Mouse (Mus musculus): Measurements from ENCODE around the gene Inpp5b.
"Not testable (repeated sequence)": the region's sequence is repeated elsewhere in the genome, so short reads cannot be mapped to it uniquely, and the experiment has no call there.

Gene Inpp5b

GRCm38 (mm10) chr4:124741376-124742343, at the start of gene Inpp5b:
Inpp5b (plus strand) TSS chr4:124741850.
- peak; percentile 58 to 59 for DNase-seq (ENCODE audit: low spot score in 2 of 2)

GRCm38 (mm10) chr4:124692416-124692861, 49.2 kb upstream of the Inpp5b start:
- DNase-seq (ENCODE audit: low spot score in 2 of 2), result no peak

GRCm38 (mm10) chr4:124693135-124693894, 48.3 kb upstream of the Inpp5b start, which contains the start of gene Utp11:
Utp11 (minus strand) TSS chr4:124693600.
- peak; percentile 76 to 79 for DNase-seq (ENCODE audit: low spot score in 2 of 2)

- no peak for DNase-seq (ENCODE audit: low spot score in 2 of 2)
Measured at GRCm38 (mm10) chr4:124694572-124694971, 47.1 kb upstream of the Inpp5b start.

GRCm38 (mm10) chr4:124695786-124696516, 45.7 kb upstream of the Inpp5b start:
- DNase-seq (ENCODE audit: low spot score in 2 of 2), result peak in 1 of 2 experiments; percentile 17

- DNase-seq (ENCODE audit: low spot score in 2 of 2), result no peak
Measured at GRCm38 (mm10) chr4:124699791-124700190, 41.9 kb upstream of the Inpp5b start.

- DNase-seq (ENCODE audit: low spot score in 2 of 2), result peak in 1 of 2 experiments; percentile 48
Measured at GRCm38 (mm10) chr4:124700248-124700971, 41.2 kb upstream of the Inpp5b start, which contains the start of gene Fhl3. Fhl3 (plus strand) TSS chr4:124700701.

- peak in 1 of 2 experiments; percentile 16 for DNase-seq (ENCODE audit: low spot score in 2 of 2)
Measured at GRCm38 (mm10) chr4:124701052-124701845, 40.4 kb upstream of the Inpp5b start.

GRCm38 (mm10) chr4:124701916-124702315, 39.7 kb upstream of the Inpp5b start:
- DNase-seq (ENCODE audit: low spot score in 2 of 2), result no peak

- no peak for DNase-seq (ENCODE audit: low spot score in 2 of 2)
Measured at GRCm38 (mm10) chr4:124703406-124703805, 38.2 kb upstream of the Inpp5b start.

GRCm38 (mm10) chr4:124703881-124704796, 37.5 kb upstream of the Inpp5b start:
- DNase-seq (ENCODE audit: low spot score in 2 of 2), result peak in 1 of 2 experiments; percentile 50

GRCm38 (mm10) chr4:124704797-124705474, 36.7 kb upstream of the Inpp5b start:
- no peak for DNase-seq (ENCODE audit: low spot score in 2 of 2)

- DNase-seq (ENCODE audit: low spot score in 2 of 2), result no peak
Measured at GRCm38 (mm10) chr4:124705661-124706269, 35.9 kb upstream of the Inpp5b start.

- not testable (repeated sequence) for DNase-seq (ENCODE audit: low spot score in 2 of 2)
Measured at GRCm38 (mm10) chr4:124707381-124708199, 34.1 kb upstream of the Inpp5b start.

GRCm38 (mm10) chr4:124708200-124708517, 33.5 kb upstream of the Inpp5b start:
- not testable (repeated sequence) for DNase-seq (ENCODE audit: low spot score in 2 of 2)

- DNase-seq (ENCODE audit: low spot score in 2 of 2), result peak; percentile 66 to 76
Measured at GRCm38 (mm10) chr4:124708518-124709477, 32.9 kb upstream of the Inpp5b start.

Data from natural killer cell, adult 2 months (primary cell).